Mouse (Mus musculus) stomach, postnatal 0 days (tissue): Measurements from ENCODE around the gene Steap3.

Source experiments
- CTCF ChIP-seq: IDR thresholded peaks from 2 replicates; pipeline ENCODE4 v1.5.1; 2016; ENCODE audit warnings: antibody characterized with exemption, low read depth, mild to moderate bottlenecking, moderate library complexity
- EP300 ChIP-seq: optimal IDR thresholded peaks from 2 replicates; pipeline ENCODE3; 2016; ENCODE audit warnings: antibody characterized with exemption

DNA sequence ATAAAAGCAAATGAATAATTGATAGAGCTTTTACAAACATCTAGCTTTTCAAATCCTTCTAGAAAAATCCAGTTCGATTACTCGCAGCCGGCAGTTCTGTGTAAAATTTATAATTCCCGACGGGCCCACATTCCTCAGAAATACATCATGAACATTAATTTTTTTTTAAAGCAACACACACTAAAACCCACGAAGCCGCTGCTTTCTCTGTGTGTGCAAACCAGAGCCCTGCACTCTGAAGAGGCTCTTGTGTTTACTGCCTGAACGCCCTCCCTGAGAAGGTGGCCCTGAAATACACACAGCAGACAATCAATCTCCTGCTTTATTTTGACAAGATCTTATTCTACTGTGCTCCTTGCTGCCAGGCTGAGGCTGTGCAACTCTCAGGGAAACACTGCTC, 14.3 kb downstream of the Steap3 start:
- no peak for TF ChIP-seq EP300
- no peak for TF ChIP-seq CTCF
